Comparison of ENCODE assay signal across 8 mouse cellular contexts in the genomic region with DNA sequence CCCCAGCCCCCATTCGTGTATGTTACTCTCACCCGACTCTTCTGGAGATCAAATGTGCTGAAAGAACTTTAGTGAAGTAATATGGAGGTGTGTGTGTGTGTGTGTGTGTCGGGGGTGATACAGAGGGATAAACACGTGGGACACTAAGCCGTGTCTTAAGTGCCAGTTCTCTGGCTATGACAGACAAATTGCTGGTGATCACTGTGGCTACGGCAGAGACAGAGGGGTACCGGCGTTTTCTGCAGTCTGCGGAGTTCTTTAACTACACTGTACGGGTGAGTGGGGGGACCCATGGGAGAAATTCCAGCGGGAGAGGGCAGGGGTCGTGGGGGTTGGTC. TPM values are rescaled to one million over a fixed set of nuclear protein-coding genes. Genes with fewer than 3 reads are reported as not detected.
A peak's percentile ranks its signal among the peaks of the same experiment; 100 is the strongest.
DNase-seq lines count a peak whose midpoint lies in the region; ATAC-seq lines count a peak whose summit lies in the region.

TSS of gene Znhit1 (minus strand) at position 88 of the 338 bp plus-strand sequence.

- H3K36me3 ChIP-seq in lung, embryonic 15.5 days = peaks cover 39% of the 10 kb centered on the region
- peaks cover 46% of the 10 kb centered on the region for H3K36me3 ChIP-seq in midbrain, embryonic 12.5 days

- WGBS in lung, embryonic 15.5 days = 2% methylated on average over 12 of the region's 12 CpGs
- WGBS in large intestine, adult 2 months = 9% methylated on average over 12 of the region's 12 CpGs
- 8% methylated on average over 12 of the region's 12 CpGs for WGBS in midbrain, embryonic 12.5 days

- H3K9me3 ChIP-seq in lung, embryonic 15.5 days = no peaks in the 10 kb centered on the region
- no peaks in the 10 kb centered on the region for H3K9me3 ChIP-seq in midbrain, embryonic 12.5 days

- peaks cover 15% of the 10 kb centered on the region for H3K4me1 ChIP-seq in lung, embryonic 15.5 days
- peaks cover 18% of the 10 kb centered on the region for H3K4me1 ChIP-seq in midbrain, embryonic 12.5 days

- DNase-seq in lung, postnatal 4 days = no peak
- peak; percentile 24 for DNase-seq in brain, adult 2 months (ENCODE audit: low read depth, low spot score)
- no peak for DNase-seq in gastrocnemius, postnatal 4 days (ENCODE audit: low spot score in 2 of 2)
- DNase-seq in large intestine, adult 2 months (ENCODE audit: low read depth, low spot score) = no peak
- no peak for DNase-seq in right cerebral cortex, postnatal 14 days
- DNase-seq in cerebellum, postnatal 25 days = no peak

- no peaks in the 10 kb centered on the region for H3K27me3 ChIP-seq in lung, embryonic 15.5 days
- no peaks in the 10 kb centered on the region for H3K27me3 ChIP-seq in midbrain, embryonic 12.5 days

- H3K27ac ChIP-seq in lung, embryonic 15.5 days = peak within 1 kb of the TSS; percentile 94
- peak within 1 kb of the TSS; percentile 96 for H3K27ac ChIP-seq in midbrain, embryonic 12.5 days (replicated peaks)

- H3K4me3 ChIP-seq in lung, embryonic 15.5 days = peak within 1 kb of the TSS; percentile 77
- H3K4me3 ChIP-seq in midbrain, embryonic 12.5 days = peak within 1 kb of the TSS; percentile 92

- H3K9ac ChIP-seq in lung, embryonic 15.5 days = peak within 1 kb of the TSS; percentile 87
- H3K9ac ChIP-seq in midbrain, embryonic 12.5 days (replicated peaks) = peak within 1 kb of the TSS; percentile 93

- ATAC-seq in lung, embryonic 15.5 days (ENCODE audit: borderline replicate concordance, extremely low read depth, low FRiP score, low TSS enrichment) = no peak
- no peak for ATAC-seq in midbrain, embryonic 12.5 days (ENCODE audit: low FRiP score, low read depth)

- peak within 1 kb of the TSS; percentile 87 for H3K4me2 ChIP-seq in lung, embryonic 15.5 days
- peak within 1 kb of the TSS; percentile 91 for H3K4me2 ChIP-seq in midbrain, embryonic 12.5 days (replicated peaks)

RNA-seq across cellular contexts. Expression of gene Znhit1, which starts in this region (rescaled TPM):
- polyA plus RNA-seq in lung, embryonic 15.5 days (2015; fragmentation: Nextera tagmentation; extraction: Ambion mirVana) = 101 and 102 TPM in 2 replicates
- 10 to 100 TPM; 40.4 to 45.4 TPM for total RNA-seq in gastrocnemius, postnatal 4 days (2021)
- 90.2 and 93.7 TPM in 2 replicates for polyA plus RNA-seq in large intestine, adult 2 months (2012; rRNA removed)
- 92.8 and 102 TPM in 2 replicates for polyA plus RNA-seq in midbrain, embryonic 12.5 days (2016; fragmentation: Nextera tagmentation; extraction: Ambion mirVana)
